Mouse (Mus musculus): Measurements from ENCODE around the gene F830045P16Rik.

GRCm38 (mm10) chr2:129471905-129472304 lies 64.5 kb downstream of the F830045P16Rik start:
- TF ChIP-seq CTCF (IDR thresholded peaks at IDR 0.05; ENCODE audit: borderline replicate concordance, insufficient read depth, low read length) (no peak), POLR2A (IDR thresholded peaks at IDR 0.05; ENCODE audit: low read depth, low read length) (no peak)
